Mouse (Mus musculus): ENCODE results near the gene Clmp.
"Not testable (repeated sequence)": the region's sequence is repeated elsewhere in the genome, so short reads cannot be mapped to it uniquely, and the experiment has no call there.

The Clmp gene

DNA sequence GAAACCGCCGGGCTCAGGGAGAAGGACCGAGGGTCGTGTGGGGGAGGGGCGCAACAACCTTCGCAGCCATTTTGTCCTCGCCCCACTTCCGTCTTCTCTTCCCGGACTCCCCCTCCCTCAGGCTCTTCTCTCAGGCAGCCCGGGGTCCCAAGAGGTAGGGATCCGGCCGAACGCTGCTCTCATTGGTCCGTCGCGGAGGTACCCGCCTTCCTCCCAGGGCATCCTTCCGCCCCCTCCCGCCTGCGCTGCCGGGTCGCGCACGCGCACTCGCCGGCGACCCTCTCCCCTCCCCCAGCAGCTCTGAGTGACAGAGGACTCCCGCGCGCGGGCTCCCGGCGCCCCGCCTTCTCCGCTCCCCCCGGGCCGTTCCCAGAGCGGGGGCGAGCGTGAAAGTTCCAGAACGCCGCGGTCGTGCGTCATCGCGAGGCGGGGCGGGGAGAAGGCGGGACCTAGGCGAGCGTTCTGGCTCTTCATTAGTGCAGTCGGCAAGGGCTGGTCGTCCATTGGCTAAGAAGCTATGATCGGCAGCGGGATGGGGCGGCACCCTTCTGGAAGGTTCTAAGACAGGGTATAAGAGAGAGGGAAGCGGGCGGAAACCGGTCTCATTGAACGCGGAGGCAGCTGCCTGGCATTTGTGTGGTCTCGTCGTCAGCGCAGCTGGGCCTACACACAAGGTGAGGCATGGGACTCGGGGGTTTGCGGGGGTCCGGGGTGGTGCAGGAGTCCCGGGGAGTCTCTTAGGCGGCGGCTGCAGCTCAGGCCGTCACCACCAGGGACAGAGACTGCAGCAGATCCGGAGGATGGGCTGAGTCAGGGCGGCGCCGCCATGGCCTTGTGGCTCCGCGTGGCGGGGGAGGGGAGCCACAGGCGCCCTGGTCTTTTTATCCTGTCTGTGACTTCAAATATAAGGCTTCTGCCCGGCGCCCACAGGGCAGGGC is 115.2 kb downstream of the Clmp start, which contains the start of gene Hspa8:
Hspa8 (plus strand) TSS at position 310 of the 938 bp plus-strand sequence.
- DNase-seq (ENCODE audit: low read depth, low spot score), result peak; percentile 99

DNA sequence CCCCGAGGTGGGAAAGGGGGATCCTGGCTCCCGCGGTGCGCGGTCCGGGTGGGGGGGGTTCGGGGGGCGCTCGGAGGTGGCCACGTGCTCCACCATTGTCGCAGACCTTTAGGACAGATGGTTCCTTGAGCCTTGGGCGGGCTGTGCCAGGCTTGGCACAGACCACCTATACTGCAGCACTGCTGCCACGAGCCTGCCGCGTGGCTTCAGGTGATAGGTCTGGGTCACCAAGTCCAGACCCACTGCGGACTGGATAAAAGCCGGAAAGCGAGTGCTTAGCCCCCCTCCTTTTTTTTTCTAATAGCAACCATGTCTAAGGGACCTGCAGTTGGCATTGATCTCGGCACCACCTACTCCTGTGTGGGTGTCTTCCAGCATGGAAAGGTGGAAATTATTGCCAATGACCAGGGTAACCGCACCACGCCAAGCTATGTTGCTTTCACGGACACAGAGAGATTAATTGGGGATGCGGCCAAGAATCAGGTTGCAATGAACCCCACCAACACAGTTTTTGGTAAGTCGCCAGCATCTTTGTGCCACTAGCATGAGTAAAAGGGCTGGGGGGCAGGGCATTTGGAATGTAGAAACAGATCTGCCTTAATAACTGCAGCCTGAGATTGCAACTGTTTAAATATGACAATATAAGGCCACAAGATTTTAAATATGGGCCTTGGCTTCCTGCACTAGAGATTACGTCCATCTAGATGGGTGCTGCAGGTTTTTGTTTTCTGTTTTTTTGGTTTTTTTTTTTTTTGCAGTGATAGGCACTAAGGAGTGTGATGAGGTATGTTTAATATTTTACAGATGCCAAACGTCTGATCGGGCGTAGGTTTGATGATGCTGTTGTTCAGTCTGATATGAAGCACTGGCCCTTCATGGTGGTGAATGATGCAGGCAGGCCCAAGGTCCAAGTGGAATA is 116.1 kb downstream of the Clmp start:
- not testable (repeated sequence) for DNase-seq (ENCODE audit: low read depth, low spot score)

DNA sequence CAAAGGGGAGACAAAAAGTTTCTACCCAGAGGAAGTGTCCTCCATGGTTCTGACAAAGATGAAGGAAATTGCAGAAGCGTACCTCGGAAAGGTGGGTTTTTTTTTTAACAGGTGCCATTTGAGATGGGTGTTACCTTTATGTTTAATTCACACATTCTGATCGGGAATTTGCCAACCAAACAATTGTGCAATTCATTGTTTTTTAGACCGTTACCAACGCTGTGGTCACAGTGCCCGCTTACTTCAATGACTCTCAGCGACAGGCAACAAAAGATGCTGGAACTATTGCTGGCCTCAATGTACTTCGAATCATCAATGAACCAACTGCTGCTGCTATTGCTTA is 116.7 kb downstream of the Clmp start:
- not testable (repeated sequence) for DNase-seq (ENCODE audit: low read depth, low spot score)

DNA sequence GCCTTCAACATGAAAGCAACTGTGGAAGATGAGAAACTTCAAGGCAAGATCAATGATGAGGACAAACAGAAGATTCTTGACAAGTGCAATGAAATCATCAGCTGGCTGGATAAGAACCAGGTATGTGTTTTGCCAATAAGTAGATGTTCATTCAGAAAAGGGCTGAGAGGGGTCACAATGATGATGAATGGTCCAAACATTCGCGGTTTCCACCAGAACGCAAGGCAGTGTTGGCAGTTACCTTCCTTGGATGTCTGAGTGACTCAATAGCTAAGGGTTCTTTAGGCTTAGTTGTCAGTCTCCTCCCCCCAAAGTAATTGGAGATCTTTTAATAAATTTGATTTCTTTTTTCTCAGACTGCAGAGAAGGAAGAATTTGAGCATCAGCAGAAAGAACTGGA is 118.8 kb downstream of the Clmp start:
- not testable (repeated sequence) for DNase-seq (ENCODE audit: low read depth, low spot score)

DNA sequence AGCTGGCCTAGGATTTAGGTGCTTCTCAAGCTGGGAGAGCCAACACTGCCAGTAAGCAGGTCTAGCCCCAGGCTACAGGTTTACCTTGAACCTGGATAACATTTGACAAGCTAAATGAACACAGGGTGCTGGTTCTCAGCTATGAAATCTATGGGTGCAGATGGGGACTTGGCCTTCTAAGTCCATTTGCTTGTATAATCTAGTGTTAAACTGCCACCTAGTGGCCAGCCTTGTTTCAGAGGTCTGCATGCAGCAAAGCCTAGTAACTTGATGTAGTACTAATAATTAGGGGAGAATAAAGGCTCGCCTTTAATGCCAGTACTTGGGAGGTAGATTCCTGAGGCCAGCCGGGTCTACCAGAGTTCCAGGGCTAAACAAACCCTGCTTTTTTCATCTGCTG is 119.5 kb downstream of the Clmp start:
- DNase-seq (ENCODE audit: low read depth, low spot score), result peak; percentile 66

DNA sequence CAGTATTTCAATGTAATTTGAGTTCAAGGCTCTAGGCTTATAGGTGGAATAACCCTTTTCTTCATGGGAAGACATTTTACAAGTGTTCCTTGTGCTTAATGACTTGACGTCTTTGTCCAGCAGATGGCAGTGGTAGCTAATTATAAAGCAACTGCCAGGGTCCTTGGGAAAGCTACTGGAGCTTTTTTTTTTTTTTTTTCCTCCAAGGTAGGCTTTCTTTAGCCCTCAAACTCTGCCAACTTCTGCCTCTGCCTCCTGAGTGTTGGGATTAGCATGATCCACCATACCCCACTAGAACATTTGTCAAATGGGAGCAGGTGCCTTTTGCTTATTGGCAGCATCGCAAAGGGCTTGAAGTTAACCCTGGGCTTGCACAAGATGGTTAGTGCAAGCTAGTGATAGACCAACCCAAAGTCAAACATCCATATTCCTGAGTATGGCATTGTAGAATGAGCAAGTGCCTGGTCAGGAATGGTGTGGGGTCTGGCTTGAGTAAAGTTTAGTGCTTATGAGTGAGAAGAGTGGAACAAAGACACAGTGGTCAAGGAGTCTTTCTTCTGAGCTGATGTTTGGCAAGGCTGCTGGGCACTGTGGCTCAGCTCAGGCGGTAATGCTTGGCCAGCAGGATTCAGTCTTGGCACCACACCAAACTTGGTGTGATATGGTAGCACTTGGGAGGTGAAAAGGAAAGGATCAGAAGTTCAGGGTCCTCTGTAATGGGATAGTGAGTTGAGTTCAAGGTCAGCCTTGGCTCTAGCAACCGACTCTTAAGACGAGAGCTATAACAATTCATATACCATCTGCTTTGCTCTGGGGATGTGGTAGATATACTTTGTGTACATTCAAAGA is 120.9 kb downstream of the Clmp start:
- DNase-seq (ENCODE audit: low read depth, low spot score), result no peak

DNA sequence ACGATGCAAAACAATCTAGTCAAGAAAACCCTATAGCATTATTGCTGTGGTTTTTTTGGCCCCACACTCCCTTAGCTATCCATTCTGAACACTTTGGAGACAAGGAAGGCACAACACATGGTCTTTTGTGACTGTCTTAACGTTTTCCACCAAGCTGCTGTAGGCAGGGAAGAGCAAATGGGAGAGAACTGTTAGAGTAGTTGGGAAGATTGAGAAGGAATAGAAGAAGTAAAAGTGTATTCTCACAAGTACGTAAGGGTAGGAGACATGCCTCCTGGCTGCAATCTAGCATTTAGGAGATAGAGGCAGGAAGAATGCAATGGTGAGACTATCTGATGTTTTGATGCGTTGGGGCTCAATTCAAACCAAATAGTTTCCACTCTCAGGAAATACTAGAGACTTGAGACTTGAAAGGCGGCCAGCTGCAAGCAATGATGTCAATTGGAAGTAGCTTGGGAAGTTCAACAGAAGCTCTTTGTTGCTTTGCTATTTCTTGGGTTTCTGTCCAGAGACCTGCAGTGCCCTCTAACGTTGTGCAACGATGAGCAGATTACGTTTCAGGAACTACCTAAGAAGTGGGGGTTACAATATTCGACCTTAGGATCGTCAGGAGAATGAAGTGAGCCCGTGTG is 121.6 kb downstream of the Clmp start:
- DNase-seq (ENCODE audit: low read depth, low spot score), result no peak

DNA sequence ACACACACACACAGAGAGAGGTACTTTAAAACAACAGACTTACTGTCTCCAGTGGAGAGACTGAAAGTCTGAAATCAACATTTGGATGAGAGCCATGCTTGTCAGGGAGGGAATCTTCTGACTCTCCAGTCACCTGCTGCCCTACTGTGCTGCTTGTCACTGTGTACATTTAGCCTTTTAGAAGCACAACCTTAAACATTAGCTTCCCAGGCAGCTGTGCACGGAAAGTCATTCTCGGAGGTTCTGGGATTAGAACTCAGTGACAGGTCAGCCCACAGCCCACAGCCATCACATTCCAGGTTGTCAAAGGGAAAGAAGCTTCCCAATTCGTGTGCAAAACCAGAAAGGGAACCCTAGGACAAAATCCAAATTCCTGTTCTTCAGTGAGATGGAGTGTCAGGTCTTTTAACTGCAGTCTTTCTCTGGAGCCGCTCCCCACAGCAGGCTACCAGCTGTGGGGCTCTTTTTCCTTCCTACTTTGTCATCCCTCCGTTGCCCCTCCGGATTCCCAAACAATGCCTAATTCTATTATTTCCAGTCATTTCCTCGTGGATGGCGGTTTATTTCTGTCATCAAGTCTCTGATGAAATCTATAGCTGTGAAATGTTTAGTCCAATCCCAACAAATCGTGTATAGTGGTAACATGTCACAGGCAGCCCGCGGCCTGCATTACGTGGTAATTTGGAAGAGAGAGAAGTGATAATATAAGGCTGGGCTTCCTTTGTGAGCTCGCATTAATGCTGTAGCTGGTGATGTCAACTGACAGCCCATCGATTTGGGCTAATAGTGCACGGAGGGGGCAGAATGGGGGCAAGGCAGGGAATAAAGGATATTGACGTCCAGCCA is 122.5 kb downstream of the Clmp start:
- no peak for DNase-seq (ENCODE audit: low read depth, low spot score)

DNA sequence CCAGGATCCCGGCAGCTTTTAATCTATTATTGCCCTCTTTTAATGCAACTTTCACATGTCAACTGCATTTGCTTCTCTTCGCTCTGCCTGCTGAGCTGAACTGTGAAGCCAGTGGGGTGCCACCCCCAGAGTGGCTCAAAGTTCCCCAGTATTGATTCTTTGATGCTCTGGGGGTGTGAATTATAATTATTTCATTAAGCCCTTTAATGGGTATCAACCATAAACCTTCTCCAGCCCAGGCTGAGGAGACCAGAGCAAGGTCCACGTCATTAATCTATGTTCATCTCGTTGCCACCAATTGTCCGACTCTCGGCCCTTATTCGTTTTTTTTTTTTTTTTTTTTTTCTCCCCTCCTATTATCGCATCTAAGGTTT is 123.1 kb downstream of the Clmp start:
- DNase-seq (ENCODE audit: low read depth, low spot score), result no peak

DNA sequence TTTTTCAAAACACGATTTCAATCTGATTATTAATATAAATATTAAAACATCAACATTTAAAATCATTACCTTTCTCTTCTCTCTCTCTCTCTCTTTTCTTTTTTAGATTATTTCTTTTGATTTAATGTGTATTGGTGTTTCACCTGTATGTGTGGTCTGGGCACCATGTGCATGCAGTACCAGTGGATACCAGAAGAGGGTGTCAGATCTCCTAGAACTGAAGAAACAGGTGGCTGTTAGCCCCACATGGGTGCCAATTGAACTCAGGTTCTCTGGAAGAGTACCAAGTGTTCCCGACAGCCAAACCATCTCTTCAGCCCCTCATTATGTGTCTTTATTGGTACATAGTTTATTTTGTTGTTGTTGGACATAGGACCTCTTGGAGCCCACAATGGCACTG is 126.1 kb downstream of the Clmp start:
- no peak for DNase-seq (ENCODE audit: low read depth, low spot score)

DNA sequence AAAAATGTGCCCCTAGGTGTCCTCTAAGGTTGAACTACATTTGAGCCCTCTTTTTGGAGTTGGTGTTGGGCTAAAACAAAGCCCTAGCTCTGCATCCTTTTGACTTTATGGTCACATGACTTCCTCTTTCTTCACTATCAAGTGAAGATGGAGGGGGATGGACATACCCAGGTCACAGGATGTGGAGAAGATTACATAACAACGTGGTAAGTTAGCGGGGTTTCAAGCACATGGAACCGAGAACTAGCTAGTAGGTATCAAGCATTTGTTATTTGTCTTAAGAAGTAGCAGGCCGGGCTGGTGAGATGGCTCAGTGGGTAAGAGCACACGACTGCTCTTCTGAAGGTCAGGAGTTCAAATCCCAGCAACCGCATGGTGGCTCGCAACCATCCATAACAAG is 128.3 kb downstream of the Clmp start:
- no peak for DNase-seq (ENCODE audit: low read depth, low spot score)

DNA sequence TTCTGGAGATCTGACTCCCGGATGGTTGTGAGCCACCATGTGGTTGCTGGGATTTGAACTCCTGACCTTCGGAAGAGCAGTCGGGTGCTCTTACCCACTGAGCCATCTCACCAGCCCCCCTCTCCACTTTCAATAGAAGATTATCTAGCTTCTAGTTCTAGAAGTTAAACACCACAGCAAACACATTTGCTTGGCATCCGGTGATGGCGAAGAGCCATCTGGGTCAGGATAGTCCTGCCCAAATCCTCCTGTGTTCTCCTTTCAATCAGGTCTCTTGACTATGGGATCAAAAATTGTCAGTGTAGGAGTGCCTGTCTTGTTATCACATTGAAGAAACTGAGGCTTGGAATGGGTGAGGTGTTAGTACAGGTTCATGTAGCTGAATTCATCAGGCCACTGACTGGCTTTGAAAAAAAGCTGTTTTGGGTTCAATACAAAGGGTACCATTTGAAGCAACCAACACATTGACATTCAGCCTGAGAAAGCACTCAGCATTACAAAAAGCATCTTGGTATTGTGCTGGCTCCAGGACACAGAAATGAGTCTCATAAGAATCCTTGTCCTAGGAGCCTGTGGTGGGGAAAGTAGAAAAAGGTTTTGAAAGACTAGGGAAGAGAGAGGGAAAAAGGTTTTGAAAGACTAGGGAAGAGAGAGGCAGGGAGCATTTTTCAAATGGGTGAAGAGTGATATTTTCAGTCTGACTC is 131.7 kb downstream of the Clmp start:
- DNase-seq (ENCODE audit: low read depth, low spot score), result no peak

DNA sequence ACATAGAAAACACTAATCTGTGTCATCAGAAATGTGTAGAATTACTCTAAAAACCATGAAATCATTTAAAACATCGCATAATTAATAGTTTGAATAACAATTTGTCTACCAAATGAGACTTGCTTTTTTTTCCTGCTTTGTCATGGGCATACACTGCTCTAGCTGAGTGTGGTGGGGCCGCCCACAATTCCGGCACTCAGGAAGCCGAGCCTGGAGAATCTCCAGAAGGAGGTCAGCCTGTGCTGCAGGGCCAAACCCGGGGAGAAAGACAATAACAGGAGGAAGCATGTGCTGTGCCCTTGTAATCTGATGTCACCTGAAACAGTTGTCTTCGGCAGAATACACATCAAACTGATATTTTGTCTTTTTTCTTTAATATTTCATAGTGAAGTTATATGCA is 139.8 kb downstream of the Clmp start:
- no peak for DNase-seq (ENCODE audit: low read depth, low spot score)

DNA sequence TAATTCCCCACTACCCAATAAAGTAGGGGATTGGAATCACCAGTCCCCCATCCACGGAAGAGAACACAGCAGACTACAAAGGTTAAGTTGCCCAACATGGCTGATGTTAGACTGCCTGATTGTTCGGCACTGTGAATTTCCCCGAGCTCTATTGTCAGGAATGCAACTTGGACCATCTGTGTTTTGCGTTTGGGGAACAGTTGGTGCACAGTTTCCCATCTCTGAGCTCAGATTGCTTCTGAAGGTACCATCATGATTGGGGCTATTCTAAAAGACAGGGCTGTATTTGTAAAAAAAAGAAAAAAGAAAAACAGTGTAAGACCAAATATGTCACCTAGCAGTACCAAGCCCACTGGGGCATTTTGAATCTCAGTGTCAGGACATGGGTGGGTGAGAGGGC is 141.6 kb downstream of the Clmp start:
- no peak for DNase-seq (ENCODE audit: low read depth, low spot score)

DNA sequence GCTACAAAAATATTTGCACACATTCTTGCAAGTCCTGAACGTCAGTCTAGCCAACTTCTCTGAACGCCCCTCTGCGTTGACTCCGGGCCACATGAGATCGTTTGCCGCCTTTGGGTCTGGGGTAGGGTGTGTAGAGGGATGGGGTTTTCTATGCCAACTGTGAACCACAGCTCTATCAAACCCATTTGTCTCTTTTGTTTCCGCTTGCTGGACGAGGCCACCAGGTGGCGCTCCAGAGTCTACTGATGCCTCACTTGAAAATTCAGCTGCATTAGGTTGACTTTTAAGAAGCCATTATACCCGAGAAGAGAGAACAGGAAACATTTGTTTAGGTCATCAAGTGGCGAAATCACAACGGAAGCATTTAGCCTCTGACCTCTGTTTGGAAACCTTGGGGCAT is 148.8 kb downstream of the Clmp start:
- peak; percentile 39 for DNase-seq (ENCODE audit: low read depth, low spot score)
